Mouse (Mus musculus): ENCODE results near the gene Rsad1.
A peak's percentile ranks its signal among the peaks of the same experiment; 100 is the strongest.

Gene Rsad1

DNA sequence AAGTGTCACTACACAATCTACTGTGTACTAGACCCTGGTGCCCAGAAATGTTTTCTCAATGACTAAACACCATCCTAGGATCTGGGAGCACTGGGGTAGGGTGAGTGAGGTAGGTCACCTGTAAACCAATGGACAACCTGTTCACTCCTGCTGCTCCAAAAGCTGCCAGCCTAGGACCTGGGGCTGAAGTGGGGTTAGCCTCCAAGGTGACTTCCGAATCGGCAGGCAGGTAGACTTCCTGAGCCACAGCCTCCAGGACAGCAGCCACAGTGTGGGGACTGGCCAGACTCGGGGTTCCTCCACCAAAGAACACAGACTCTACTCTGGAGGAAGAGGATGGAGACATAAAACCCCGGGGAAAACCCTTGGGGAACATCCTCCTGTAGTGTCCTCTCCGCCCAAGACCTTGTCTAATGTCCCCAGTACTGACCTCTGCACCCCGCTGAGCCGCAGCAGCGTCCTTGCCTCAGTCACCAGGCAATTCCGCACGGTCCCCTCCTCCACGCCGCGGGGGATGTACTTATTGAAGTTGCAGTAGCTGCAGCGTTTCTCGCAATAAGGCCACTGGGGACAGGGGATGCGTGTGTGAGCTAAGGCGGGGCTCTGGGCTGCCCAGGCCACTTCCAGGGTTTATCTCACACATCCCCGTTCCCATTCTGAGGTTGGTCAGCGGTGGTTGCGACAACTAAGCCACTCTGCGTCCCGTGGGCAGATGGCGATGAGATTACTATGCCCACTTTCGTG is 842 bp downstream of the Rsad1 start:
- peak in 1 of 2 experiments; percentile 57 for DNase-seq (ENCODE audit: low spot score in 2 of 2)

DNA sequence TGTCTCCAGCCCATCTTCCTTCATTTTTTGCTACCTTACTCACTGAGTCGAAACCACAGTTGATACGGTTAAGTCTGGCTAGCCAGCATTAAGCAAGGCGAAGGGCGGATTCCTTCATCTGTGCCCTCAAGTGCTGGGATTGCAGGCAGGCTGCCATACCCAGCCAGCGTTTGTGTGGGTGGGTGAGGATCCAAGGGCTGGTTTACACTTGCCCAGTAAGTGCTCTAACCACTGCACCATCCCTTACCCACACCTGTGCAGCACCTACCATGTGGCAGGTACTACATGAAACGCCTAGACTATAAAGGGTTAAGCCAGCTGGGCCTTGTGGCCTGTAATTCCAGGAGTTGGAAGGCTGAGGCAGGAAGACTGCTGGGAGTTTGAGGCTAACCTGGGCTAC is 1.8 kb downstream of the Rsad1 start:
- DNase-seq (ENCODE audit: low spot score in 2 of 2): no peak

DNA sequence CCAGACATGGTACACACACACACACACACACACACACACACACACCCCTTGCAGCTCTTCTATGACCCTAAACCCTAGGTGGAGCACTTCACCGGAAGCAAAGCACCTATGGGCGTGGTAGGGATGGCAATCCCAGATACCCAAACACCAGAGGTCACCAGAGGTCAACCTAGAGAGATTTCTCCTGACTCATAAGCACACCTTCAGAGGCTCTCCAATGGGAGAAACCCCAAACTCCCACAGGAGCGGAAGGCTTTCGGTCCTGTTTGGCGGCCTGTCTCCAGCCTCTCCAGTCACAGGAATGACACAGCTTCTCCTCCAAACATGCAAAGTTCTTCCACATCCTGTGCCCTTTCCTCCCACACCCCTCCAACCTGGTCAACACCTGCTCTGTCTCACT is 2.7 kb downstream of the Rsad1 start:
- DNase-seq (ENCODE audit: low spot score in 2 of 2): no peak

DNA sequence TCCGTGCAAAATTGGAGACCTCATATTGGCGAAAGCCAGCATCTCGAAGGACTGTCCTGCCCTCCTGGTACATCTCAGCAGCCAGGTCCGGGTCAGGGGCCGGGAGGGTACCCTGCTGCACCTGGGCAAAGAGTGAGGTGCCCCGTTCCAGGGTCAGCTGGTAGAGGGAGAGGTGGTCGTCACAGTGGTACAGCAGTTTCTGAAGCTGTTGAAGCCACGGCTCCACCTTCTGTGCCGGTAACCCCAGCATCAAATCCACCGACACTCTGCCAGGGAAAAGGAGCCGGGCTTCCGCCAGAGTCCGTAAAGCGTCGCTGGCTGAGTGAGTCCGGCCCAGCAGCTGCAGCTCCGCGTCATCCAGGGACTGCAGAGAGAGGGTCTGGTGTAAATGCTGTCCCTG is 4.6 kb downstream of the Rsad1 start:
- DNase-seq (ENCODE audit: low spot score in 2 of 2): peak in 1 of 2 experiments; percentile 16

DNA sequence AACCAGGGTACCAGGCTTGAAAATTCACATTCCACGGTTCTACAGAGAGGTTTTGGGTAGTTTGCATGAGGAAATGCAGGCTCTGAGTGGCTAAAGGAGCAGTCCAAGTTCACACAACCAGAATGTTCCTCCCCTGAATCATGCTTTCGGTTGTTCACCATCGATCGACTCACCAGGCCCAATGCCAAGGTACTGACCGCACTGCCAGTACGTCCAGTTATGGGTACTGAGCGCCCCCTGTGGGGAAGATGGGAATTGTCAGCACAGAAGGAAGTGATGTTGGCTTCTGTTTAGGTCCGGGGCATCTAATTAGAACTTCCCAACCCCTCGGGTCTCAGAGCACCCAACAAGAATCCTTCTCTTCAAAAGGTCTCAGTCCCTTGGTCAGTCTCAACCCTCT is 5.1 kb downstream of the Rsad1 start:
- DNase-seq (ENCODE audit: low spot score in 2 of 2): peak; percentile 88 to 96

DNA sequence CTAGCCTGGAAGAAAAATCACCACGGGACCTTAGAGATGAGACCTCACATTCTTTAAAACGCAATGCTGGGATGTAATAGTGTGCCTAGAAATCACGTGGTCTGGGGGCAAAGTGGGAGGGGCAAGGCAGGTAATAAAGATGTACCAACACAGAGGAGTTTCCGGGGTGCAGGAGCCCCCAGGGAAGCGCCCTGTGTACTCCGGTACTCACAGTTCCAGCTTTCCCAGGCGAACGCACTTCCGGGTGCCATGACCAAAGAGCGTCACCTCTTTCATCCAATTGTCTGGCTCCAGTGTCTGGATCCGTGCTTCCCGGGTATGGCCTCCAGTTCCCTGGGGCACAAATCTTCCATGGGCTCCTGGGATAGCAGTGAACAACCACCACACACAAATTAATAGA is 5.7 kb downstream of the Rsad1 start:
- no peak for DNase-seq (ENCODE audit: low spot score in 2 of 2)

DNA sequence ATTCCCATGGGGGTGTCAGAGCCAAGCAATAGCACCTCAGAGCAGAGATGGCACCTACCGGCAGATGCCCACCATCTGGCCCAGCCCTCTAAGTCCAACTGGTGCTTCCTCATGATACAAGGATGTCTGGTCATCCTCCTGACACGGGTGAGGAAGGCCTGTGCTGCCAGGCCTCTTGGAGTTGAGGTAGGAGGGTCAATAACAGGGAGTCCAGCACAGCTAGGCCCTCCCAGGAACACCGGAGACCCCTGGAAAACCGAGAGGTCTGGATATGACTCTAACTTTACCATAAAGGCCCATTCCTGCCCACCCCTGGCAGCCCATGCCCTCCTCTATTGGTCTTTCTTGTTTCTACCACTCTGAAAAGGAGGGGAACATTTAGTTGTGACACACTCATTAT is 6.7 kb downstream of the Rsad1 start:
- no peak for DNase-seq (ENCODE audit: low spot score in 2 of 2)

DNA sequence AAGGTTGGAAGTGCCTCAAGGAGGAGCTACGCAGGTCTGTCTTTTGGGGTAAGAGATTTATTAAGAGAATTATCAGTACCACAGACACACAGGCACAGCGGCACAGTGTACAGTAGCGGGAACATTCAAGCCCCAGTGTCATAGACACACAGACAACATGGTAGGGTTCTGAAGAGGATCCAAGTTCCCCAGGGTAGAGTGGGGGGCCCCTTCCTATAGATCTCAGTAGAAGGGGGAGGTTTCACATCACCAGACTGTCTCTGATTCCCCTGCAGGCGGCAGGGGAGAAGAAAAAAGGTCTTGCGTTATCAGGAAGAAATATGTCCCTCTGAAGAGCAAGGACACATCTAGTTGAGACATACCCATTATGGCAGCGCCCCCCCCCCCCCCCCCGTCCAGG is 9.3 kb downstream of the Rsad1 start:
- no peak for DNase-seq (ENCODE audit: low spot score in 2 of 2)

DNA sequence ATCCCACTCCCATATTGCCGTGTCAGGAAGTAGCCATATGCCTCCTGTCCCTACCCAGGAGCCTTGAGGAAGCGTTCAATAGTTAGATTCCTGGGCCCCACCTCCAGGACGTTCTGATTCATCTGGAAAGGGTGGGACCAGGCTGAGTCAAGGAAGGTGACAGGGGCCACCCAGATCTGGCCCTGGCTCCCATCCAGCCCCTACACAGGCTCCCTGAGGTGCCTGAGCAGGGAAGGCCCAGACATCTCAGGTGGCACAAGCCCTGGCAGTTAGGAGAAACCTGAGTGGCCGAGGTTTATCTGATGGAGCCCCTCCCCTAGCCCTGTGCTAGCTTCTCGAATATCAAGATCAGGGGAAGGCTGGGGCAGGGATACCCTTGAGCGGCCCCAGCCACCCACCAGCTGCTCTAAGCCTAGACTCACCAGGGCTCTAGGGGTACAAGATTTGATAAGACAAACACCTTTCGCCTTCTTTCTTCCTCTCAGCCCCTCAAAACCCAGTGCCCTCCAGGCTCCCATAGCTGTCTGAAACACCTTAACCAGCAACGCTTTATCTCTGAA is 10.2 kb downstream of the Rsad1 start:
- no peak for DNase-seq (ENCODE audit: low spot score in 2 of 2)

DNA sequence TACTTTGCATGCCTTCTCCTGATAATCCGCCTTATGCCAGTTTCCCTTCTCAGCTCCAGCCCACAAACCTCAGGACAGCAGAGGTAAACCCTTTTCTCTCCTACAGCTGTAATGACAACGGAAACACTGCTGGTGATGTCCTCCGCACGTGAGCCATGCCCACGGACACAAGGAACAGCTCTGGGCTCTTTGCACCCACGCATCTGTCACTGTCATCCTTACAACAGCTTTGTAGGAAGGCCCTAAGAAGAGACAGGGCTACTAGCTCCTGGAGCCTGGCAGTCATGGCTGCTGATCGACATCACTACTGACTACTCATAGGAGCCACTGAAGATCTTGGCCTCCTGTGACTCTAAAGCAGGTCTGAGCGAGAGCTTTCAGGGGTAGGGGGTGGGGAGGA is 15.9 kb downstream of the Rsad1 start:
- no peak for DNase-seq (ENCODE audit: low spot score in 2 of 2)

DNA sequence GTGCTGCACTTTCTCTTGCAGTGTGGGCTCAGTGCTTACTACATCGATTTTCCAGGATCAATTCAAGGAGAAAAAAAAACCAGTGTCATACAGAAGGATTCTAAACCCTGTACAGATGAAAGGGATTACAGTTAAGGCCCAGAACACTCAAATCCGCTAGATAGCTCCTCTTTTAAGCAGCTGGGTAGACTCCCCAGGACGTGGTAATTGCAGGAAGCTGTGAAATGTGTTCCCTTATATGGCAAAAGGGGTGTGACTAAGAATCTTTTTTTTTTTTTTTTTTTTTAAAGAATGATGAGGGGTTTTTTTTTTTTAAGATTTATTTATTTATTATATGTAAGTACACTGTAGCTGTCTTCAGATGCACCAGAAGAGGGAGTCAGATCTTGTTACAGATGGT is 20.2 kb downstream of the Rsad1 start:
- no peak for DNase-seq (ENCODE audit: low spot score in 2 of 2)

DNA sequence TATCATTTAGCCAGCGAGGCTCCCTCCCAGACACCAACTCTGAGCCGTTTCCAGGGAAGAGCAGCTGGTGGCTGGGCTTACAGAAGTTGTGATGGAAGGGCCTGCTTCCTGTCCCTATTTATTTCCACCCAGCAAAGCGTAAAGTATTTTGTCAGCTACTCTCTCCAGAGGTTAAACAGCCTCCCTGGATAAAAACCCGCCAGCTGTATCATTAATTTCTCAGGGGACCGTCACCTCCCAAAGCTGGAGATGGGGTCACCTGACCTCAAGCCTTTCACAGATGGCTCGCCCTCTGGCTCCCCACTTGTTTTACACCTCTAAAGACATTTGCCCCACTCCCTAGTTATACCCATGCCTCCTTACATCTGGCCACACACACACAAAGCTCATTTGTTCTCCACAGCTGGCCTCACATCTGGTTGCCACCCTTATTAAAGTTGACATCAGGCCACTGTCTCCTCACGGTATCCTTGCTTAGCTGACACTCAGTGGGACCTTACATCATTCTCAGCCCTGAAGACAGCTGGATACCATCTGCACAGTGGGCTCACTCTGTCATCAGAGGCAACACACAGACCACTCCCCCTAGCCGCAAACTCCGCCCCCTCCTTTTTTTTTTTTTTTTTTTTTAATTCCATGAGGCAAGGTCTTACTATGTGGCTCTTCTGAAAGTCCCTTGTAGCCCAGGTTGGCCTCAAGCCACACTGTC is 22.7 kb downstream of the Rsad1 start:
- no peak for DNase-seq (ENCODE audit: low spot score in 2 of 2)

DNA sequence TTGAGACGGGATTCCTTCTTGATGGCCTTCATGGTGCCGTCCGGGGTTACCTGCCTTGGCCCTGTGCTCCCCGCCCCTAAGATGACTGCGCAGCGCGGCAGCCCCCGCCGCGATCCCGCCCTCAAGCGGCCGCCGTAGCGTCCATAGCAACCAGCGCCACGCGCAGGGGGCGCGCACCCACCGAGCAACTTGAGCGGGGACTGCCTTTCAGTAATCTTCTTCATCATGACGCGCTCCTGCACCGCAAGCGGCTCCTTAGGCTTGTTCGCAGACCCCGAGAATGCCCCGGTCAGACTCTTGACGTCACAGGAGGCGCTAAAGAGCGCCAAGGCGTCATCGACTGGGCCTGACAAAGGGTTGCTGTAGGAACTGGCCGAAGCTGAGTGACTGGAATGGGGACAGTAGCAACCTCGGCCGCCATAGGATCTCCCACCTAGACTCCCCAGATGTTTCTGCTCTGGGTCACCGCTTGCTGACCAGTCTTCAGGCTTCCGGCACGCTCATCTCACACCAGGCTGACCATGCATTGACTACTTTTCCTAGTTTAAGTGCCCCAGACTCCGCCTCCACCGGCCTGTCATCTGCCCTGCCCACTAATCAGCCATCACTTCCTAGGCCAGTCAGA is 27.7 kb downstream of the Rsad1 start, which contains the start of gene Mycbpap:
TSS of gene Mycbpap (minus strand) at position 524 of the 625 bp plus-strand sequence.
- peak in 1 of 2 experiments; percentile 45 for DNase-seq (ENCODE audit: low spot score in 2 of 2)

DNA sequence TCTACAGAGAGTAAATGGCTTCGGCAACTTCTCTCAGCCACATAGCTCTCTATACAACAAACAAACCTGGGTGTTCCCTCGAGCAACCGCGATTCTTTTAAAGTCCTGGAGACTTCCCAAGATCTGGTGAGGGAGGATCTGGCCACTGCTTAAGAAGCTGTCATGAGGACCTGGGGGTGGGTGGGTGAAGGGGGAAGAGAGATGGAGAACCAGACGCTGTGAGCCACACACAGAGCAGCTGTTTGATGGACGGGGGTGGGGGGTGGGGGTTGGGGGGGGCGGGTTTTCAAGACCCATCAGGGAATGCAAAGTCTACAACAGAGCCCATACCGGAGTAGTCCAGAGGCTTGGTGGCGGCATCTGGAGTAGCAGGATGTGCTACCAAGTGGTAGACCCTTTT is 35.6 kb downstream of the Rsad1 start:
- no peak for DNase-seq (ENCODE audit: low spot score in 2 of 2)

DNA sequence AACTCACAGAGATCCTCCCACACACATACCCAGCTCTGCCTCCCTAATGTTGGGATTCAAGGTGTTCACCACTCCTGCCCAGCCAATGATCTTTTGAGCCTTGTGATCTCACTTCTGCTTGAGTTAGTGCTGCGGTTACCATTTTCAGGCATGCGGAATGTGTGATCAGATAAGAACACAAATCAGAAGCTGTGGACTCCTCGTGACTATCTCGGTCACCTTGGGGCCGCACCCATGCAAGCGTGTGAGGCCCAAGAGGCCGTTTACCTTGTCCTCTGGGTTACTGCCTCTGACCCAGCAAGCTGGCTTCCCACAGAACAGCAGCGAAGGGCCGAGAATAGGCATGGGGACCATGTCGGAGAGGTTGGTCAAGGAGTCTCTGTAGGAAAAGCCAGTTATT is 40.1 kb downstream of the Rsad1 start:
- no peak for DNase-seq (ENCODE audit: low spot score in 2 of 2)

DNA sequence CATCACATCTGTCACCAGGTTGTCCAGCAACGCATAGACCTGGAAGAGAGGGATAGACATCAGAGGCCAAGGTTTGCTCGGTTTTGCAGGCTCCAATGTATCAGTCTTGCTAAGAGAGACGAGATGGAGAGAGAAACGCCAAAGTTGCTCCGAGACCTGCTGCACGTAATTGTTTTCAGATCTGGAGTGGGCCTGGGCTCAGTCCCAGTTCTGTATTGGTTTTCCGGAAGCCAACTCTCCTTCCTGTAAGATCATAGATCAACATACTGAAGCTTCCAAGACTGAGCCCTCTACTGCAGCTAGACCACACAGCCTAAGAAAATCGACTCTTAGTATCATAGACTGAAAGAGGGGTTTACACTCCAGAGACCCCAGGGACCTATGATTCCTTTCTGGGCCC is 47.6 kb downstream of the Rsad1 start:
- DNase-seq (ENCODE audit: low spot score in 2 of 2): no peak

DNA sequence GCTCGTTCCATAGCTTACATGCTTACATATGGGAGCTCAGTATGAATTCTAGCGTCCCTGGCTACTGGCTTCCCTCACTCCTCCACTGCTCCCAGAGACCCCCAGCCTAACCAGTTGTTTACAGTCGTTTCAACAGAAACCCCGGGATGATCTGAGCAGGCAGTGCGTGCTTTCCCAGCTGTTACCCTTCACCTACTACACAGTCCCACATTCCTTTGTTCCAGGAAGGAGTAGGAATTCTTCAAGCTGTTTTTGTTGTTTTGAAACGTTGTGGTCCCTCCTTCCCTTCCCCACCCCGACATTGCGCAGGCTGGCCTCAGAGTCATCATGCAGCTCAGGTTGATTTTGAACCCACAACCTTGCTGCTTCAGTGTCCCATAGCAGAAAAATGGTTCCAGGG is 48.7 kb downstream of the Rsad1 start:
- no peak for DNase-seq (ENCODE audit: low spot score in 2 of 2)

DNA sequence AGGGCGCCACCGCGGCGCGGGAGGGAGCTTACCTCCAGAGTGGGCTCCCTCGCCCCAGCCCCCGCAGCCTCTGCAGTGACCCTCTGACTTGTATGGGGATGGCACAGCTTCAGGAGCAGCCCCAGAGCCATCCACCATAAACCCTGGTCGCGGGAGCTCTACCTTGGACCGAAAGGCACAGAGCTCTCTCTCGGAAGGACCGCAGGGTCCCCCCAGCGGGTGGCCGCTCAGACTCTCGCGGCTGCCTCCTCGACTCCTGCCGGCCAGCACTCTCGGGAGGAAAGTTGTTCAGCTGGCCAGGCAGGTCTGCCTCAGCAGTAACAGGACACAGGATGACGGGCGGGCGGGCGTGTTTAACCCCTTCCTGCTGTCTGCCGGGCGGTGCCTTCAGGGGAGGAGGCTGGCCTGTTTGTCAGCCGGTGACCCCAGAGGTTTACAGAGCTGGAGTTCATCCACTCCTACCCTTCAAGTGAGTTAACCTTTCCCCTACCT is 49.3 kb downstream of the Rsad1 start, which contains the start of gene Epn3:
TSS of gene Epn3 (minus strand) at position 314 of the 492 bp plus-strand sequence.
- DNase-seq (ENCODE audit: low spot score in 2 of 2): no peak

DNA sequence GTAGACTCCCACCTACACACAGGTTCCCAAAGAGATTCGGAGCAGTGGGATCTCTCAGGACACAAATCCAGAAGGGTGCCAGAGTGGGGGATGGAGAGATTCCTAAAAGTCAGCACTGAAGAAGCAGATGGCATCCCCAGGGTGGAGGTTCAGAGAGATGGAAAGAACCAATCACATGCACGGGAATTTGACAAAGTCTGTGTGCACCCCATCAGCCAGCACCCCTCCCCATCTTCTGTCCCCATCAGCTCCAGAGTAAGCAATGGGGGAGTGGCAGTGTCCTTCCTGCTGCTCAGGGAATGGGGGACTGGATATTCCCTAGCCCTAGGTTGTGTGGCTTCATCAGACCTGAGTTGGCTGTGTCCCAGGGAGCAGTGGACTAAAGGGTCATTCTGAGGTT is 50.0 kb downstream of the Rsad1 start:
- DNase-seq (ENCODE audit: low spot score in 2 of 2): no peak

DNA sequence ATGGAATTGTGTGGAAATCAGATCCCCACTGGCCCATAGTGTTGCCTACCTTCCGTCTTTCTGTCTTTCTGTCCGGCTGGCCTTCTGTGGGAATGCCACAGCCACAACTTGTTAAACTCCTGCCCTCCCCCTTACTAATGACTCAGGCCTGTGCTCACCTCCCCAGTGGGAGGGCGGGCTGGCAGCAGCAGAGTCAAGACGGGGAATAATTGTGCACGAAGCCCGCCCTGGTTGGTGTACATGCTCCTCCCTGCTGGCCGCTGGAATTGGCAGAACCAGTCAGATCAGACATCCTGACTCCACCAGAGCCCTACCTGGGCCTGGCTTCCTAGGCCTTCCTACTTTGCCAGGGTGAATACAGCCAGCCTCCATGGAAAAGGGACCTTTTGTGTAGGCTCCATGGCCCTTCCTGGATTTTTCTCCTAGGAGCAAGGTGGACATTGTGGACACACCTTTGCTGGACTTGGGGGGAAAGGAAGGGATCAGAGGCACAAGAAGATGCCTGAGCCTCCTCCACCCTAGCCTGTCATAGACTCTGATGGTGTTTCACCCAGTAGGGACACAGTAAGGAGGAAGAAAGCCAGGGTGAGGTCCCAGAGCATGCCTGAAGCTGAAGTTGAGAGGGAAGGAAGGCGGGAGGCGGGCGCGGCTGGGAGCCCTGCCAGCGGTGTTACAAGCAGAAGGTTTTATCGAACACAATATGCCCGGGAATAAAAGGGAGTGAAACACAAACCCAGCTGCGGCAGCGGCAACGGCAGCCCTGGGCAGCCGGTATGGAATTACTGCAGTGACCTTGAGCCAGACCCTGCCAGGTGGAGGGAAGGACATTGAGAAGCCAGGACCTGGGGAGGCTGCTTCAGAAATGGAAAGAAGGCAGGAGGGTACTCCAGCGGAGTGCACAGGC is 50.7 kb downstream of the Rsad1 start:
- peak in 1 of 2 experiments; percentile 36 for DNase-seq (ENCODE audit: low spot score in 2 of 2)

DNA sequence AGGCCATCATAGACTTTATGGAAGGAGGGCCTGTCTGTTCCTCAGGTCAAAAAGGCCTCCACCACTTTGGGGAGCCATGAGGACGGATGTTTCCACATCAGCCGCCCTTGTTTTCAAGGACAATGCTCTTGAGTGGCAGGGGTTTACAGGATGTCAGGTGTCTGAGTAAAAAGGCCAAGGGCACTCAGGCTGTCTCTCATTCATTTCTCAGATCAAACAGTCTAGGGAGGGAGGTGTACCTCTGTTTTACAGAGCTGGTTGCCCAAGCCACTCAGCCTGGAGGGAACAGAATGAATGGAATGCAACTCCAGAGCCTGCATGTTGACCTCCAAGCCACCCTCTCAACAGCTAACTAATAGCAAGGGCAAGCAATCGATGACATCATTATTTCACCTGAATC is 53.6 kb downstream of the Rsad1 start:
- no peak for DNase-seq (ENCODE audit: low spot score in 2 of 2)
